Mouse (Mus musculus) cerebellum, postnatal 36 days (tissue): ENCODE results near the gene Cars2.
"Not testable (repeated sequence)": the region's sequence is repeated elsewhere in the genome, so short reads cannot be mapped to it uniquely, and the experiment has no call there.

Source experiments
- DNase-seq, 2 experiments: peaks; one replicate each; pipeline ENCODE4 v3.0.0; 2021 to 2022; ENCODE audit warnings: mixed read lengths in 2 of 2

Gene Cars2

GRCm38 (mm10) chr8:11555720-11556591 is 5.4 kb upstream of the Cars2 start:
- peak; percentile 98 to 100 for DNase-seq

- DNase-seq, result peak; percentile 91 to 95
Measured at GRCm38 (mm10) chr8:11554799-11555719, 4.5 kb upstream of the Cars2 start, which contains the start of gene Ing1. Gene Ing1, plus strand, starts transcription at chr8:11555571.

GRCm38 (mm10) chr8:11552390-11552789 is 1.8 kb upstream of the Cars2 start:
- DNase-seq, result no peak

GRCm38 (mm10) chr8:11551497-11551896 is 914 bp upstream of the Cars2 start:
- DNase-seq, result not testable (repeated sequence)

- peak; percentile 42 to 55 for DNase-seq
Measured at GRCm38 (mm10) chr8:11549706-11550105, 877 bp downstream of the Cars2 start.

GRCm38 (mm10) chr8:11547063-11547462 is 3.5 kb downstream of the Cars2 start:
- no peak for DNase-seq

- peak; percentile 63 to 68 for DNase-seq
Measured at GRCm38 (mm10) chr8:11544386-11544785, 6.2 kb downstream of the Cars2 start.

GRCm38 (mm10) chr8:11542866-11543265 is 7.7 kb downstream of the Cars2 start:
- no peak for DNase-seq

- no peak for DNase-seq
Measured at GRCm38 (mm10) chr8:11542031-11542430, 8.6 kb downstream of the Cars2 start.

GRCm38 (mm10) chr8:11540182-11540581 is 10.4 kb downstream of the Cars2 start:
- DNase-seq, result no peak

- no peak for DNase-seq
Measured at GRCm38 (mm10) chr8:11539049-11539448, 11.5 kb downstream of the Cars2 start.

GRCm38 (mm10) chr8:11534494-11534893 is 16.1 kb downstream of the Cars2 start:
- DNase-seq, result no peak

- DNase-seq, result no peak
Measured at GRCm38 (mm10) chr8:11530849-11531248, 19.7 kb downstream of the Cars2 start.

- no peak for DNase-seq
Measured at GRCm38 (mm10) chr8:11530155-11530770, 20.3 kb downstream of the Cars2 start.

GRCm38 (mm10) chr8:11523331-11523730 is 27.3 kb downstream of the Cars2 start:
- no peak for DNase-seq

GRCm38 (mm10) chr8:11518676-11519075 is 31.9 kb downstream of the Cars2 start:
- DNase-seq, result no peak

GRCm38 (mm10) chr8:11518056-11518396 is 32.6 kb downstream of the Cars2 start:
- DNase-seq, result no peak

GRCm38 (mm10) chr8:11517366-11518055 is 33.1 kb downstream of the Cars2 start:
- no peak for DNase-seq

- no peak for DNase-seq
Measured at GRCm38 (mm10) chr8:11516292-11516691, 34.3 kb downstream of the Cars2 start.

- no peak for DNase-seq
Measured at GRCm38 (mm10) chr8:11513247-11513646, 37.3 kb downstream of the Cars2 start.

GRCm38 (mm10) chr8:11512711-11513110 is 37.9 kb downstream of the Cars2 start:
- no peak for DNase-seq

GRCm38 (mm10) chr8:11510971-11511370 is 39.6 kb downstream of the Cars2 start:
- no peak for DNase-seq
